Mouse (Mus musculus): Measurements from ENCODE around the gene Opa3. TPM values are rescaled to one million over a fixed set of nuclear protein-coding genes. Genes with fewer than 3 reads are reported as not detected.

Opa3 gene
- total and polyA plus RNA-seq, 3 experiments = 9.4 to 21.2 (median 11.9) TPM

- H3K9ac ChIP-seq (ENCODE audit: insufficient read depth, low read depth) = no peak overlapping the region
- dilution Hi-C loops (cut with MboI; ENCODE audit: extremely low pct_ligation_motif_present, extremely low pct_unique_long_range_greater_than_20kb, low sequenced_read_pairs) = no loop called here
- in situ Hi-C loops (cut with MboI; ENCODE audit: low pct_ligation_motif_present, low pct_unique_long_range_greater_than_20kb, low sequenced_read_pairs) = no loop called here
- peaks cover 8% of the 10 kb centered on the region for H3K9me3 ChIP-seq (replicated peaks; ENCODE audit: low read length)
- no peaks in the 10 kb centered on the region for H3K27me3 ChIP-seq (replicated peaks)
- H3K4me1 ChIP-seq (ENCODE audit: control insufficient read depth in 1 of 2, insufficient read depth in 2 of 2) = peaks cover 2 to 25% of the 10 kb centered on the region in 2 experiments; a peak in 2 of 4 replicates
- no peaks in the 10 kb centered on the region for H3K79me2 ChIP-seq (replicated peaks; ENCODE audit: control insufficient read depth, extremely low read depth, insufficient read depth, poor library complexity, severe bottlenecking)
- H3K4me3 ChIP-seq (replicated peaks in 1 of 3; ENCODE audit: low read depth in 2 of 3, low read length in 2 of 3, poor library complexity in 1 of 3) = no peak overlapping the region
- H3K36me3 ChIP-seq (replicated peaks in 1 of 2; ENCODE audit: control insufficient read depth in 1 of 2, insufficient read depth in 1 of 2, low read length in 1 of 2) = no peaks in the 10 kb centered on the region
- no peak for DNase-seq (ENCODE audit: extremely low read depth)
- no peak overlapping the region for H3K27ac ChIP-seq (ENCODE audit: insufficient read depth, low read depth)
- no peak overlapping the region for H3K4me2 ChIP-seq (ENCODE audit: insufficient read depth, low read depth, poor library complexity, severe bottlenecking)
- TF ChIP-seq CHD2 (IDR thresholded peaks at IDR 0.05; ENCODE audit: low read length) = no peak
- TF ChIP-seq PAX5 (IDR thresholded peaks at IDR 0.05; ENCODE audit: low read length) = no peak
These were observed 13.8 kb upstream of the Opa3 start for GRCm38 (mm10) chr7:19214369-19214768.

- in situ Hi-C loops (cut with MboI; ENCODE audit: low pct_ligation_motif_present, low pct_unique_long_range_greater_than_20kb, low sequenced_read_pairs) (no loop called here), dilution Hi-C loops (cut with MboI; ENCODE audit: extremely low pct_ligation_motif_present, extremely low pct_unique_long_range_greater_than_20kb, low sequenced_read_pairs) (no loop called here)
- H3K4me2 ChIP-seq (ENCODE audit: insufficient read depth, low read depth, poor library complexity, severe bottlenecking) = no peak overlapping the region; the same call in 1 of the 2 replicates
- no peaks in the 10 kb centered on the region for H3K79me2 ChIP-seq (replicated peaks; ENCODE audit: control insufficient read depth, extremely low read depth, insufficient read depth, poor library complexity, severe bottlenecking)
- H3K4me1 ChIP-seq (ENCODE audit: control insufficient read depth in 1 of 2, insufficient read depth in 2 of 2) = peaks cover 2 to 25% of the 10 kb centered on the region in 2 experiments; a peak in 2 of 4 replicates
- no peak overlapping the region for H3K4me3 ChIP-seq (replicated peaks in 1 of 3; ENCODE audit: low read depth in 2 of 3, low read length in 2 of 3, poor library complexity in 1 of 3)
- H3K27me3 ChIP-seq (replicated peaks) = no peaks in the 10 kb centered on the region
- TF ChIP-seq EP300 (IDR thresholded peaks at IDR 0.05; ENCODE audit: low read length) = no peak
- TF ChIP-seq JUN (IDR thresholded peaks at IDR 0.05; ENCODE audit: insufficient read depth, low read depth, low read length) = no peak
- TF ChIP-seq TBP (conservative IDR thresholded peaks at IDR 0.05; ENCODE audit: low read depth, low read length) = no peak
- TF ChIP-seq SIN3A (IDR thresholded peaks at IDR 0.05; ENCODE audit: low read length) = no peak
- TF ChIP-seq MYC (IDR thresholded peaks at IDR 0.05; ENCODE audit: low read depth, low read length) = no peak
- TF ChIP-seq HCFC1 (IDR thresholded peaks at IDR 0.05; ENCODE audit: low read depth, low read length) = no peak
- no peak for TF ChIP-seq MAZ (IDR thresholded peaks at IDR 0.05; ENCODE audit: low read depth, low read length)
- no peak for TF ChIP-seq GABPA (IDR thresholded peaks at IDR 0.05; ENCODE audit: insufficient replicate concordance, low read depth, low read length)
- no peak for TF ChIP-seq JUND (conservative IDR thresholded peaks at IDR 0.05; ENCODE audit: low read depth, low read length)
- TF ChIP-seq KAT2A (IDR thresholded peaks at IDR 0.05; ENCODE audit: insufficient replicate concordance, low read length) = no peak
- TF ChIP-seq IRF4 (IDR thresholded peaks at IDR 0.05; ENCODE audit: low read depth, low read length) = no peak
- no peak for TF ChIP-seq SMC3 (IDR thresholded peaks at IDR 0.05; ENCODE audit: low read depth, low read length)
- no peak for TF ChIP-seq USF2 (conservative IDR thresholded peaks at IDR 0.05; ENCODE audit: low read depth, low read length)
- no peak for TF ChIP-seq POLR2AphosphoS2 (IDR thresholded peaks at IDR 0.05; ENCODE audit: low read depth, low read length)
- no peak for TF ChIP-seq USF1 (IDR thresholded peaks at IDR 0.05; ENCODE audit: low read depth, low read length)
- TF ChIP-seq ZMIZ1 (IDR thresholded peaks at IDR 0.05; ENCODE audit: low read depth, low read length) = no peak
- no peak for TF ChIP-seq PAX5 (IDR thresholded peaks at IDR 0.05; ENCODE audit: low read length)
- no peak overlapping the region for H3K9ac ChIP-seq (ENCODE audit: insufficient read depth, low read depth)
- H3K27ac ChIP-seq (ENCODE audit: insufficient read depth, low read depth) = no peak overlapping the region
- no peaks in the 10 kb centered on the region for H3K36me3 ChIP-seq (replicated peaks in 1 of 2; ENCODE audit: control insufficient read depth in 1 of 2, insufficient read depth in 1 of 2, low read length in 1 of 2)
- no peak for DNase-seq (ENCODE audit: extremely low read depth)
- peaks cover 5% of the 10 kb centered on the region for H3K9me3 ChIP-seq (replicated peaks; ENCODE audit: low read length)
These were observed 13.2 kb upstream of the Opa3 start for GRCm38 (mm10) chr7:19214940-19215339.
